Mouse (Mus musculus): ENCODE measurements around the gene D430041D05Rik.

- TF ChIP-seq CTCF (conservative IDR thresholded peaks at IDR 0.05; ENCODE audit: low read length) = no peak
- TF ChIP-seq POU5F1 (IDR thresholded peaks at IDR 0.05; ENCODE audit: borderline replicate concordance, low read length) = 0 out of 2 replicates have a peak, but pooled peaks have one; percentile 11
These were observed 39.1 kb downstream of the D430041D05Rik start for GRCm38 (mm10) chr2:104371606-104372130.
